Mouse (Mus musculus) heart, postnatal 0 days (tissue): ENCODE data around the gene Krt81. TPM values are rescaled to one million over a fixed set of nuclear protein-coding genes. Genes with fewer than 3 reads are reported as not detected.

Experiments
- ATAC-seq: fragments of 200-750 bp; cut with Nextera tagmentation; 2 replicates; pipeline ENCODE4 v1.8.0; 2017; ENCODE audit warnings: low read depth, moderate number of reproducible peaks, moderate library complexity; ENCODE audit not compliant: insufficient read depth
- DNase-seq: peaks from one replicate; pipeline ENCODE4 v3.0.0-alpha.2; 2016; ENCODE audit warnings: low spot score
- H3K27ac ChIP-seq: fragments of 300-500 bp; sonication (generic); 2 replicates; pipeline ENCODE4 v1.5.1; 2014; ENCODE audit warnings: low read depth, mild to moderate bottlenecking
- H3K27me3 ChIP-seq: fragments of 300-500 bp; sonication (generic); 2 replicates; pipeline ENCODE4 v1.6.1; 2014; ENCODE audit warnings: low read length, mixed read lengths; ENCODE audit not compliant: control insufficient read depth, insufficient read depth
- H3K36me3 ChIP-seq: fragments of 300-500 bp; sonication (generic); replicated peaks from 2 replicates; pipeline ENCODE4 v1.6.1; 2014; ENCODE audit warnings: low read length, mixed read lengths; ENCODE audit not compliant: control insufficient read depth, insufficient read depth
- H3K4me1 ChIP-seq: fragments of 300-500 bp; sonication (generic); 2 replicates; pipeline ENCODE4 v1.6.1; 2014; ENCODE audit warnings: antibody characterized with exemption; ENCODE audit not compliant: control insufficient read depth, insufficient read depth
- H3K4me2 ChIP-seq: fragments of 300-500 bp; sonication (generic); 2 replicates; pipeline ENCODE4 v1.6.1; 2014; ENCODE audit warnings: low read depth, mild to moderate bottlenecking, low read length, moderate library complexity
- H3K4me3 ChIP-seq: fragments of 300-500 bp; sonication (generic); 2 replicates; pipeline ENCODE4 v1.5.1; 2014; ENCODE audit warnings: low read depth, low read length
- H3K9ac ChIP-seq: fragments of 300-500 bp; sonication (generic); replicated peaks from 2 replicates; pipeline ENCODE4 v1.6.1; 2014; ENCODE audit warnings: low read depth, low read length, mixed read lengths
- H3K9me3 ChIP-seq: fragments of 300-500 bp; sonication (generic); replicated peaks from 2 replicates; pipeline ENCODE4 v1.6.1; 2016; ENCODE audit warnings: low read length; ENCODE audit not compliant: control insufficient read depth
- CTCF ChIP-seq: IDR thresholded peaks from 2 replicates; pipeline ENCODE4 v1.5.1; 2016; ENCODE audit warnings: antibody characterized with exemption, control low read depth, low read depth
- EP300 ChIP-seq: IDR thresholded peaks from 2 replicates; pipeline ENCODE4 v1.6.1; 2016; ENCODE audit warnings: antibody characterized with exemption, low read depth
- WGBS: fragments of 180-500 bp; shearing (Covaris S2); extraction: QIAGEN DNeasy Blood & Tissue Kit; methylation state at CpG from one replicate; pipeline ENCODE4 v1.1.7; 2014; 5-methylcytosine and 5-hydroxymethylcytosine counted together
- polyA plus RNA-seq: library from polyadenylated mRNA; unstranded; fragments of >200 nt; fragmentation: Nextera tagmentation; extraction: Ambion mirVana; gene quantifications from 2 replicates; pipeline ENCODE4 v1.2.1, GENCODE M21; 2015
- total RNA-seq: library from RNA; depleted of rRNA; stranded (reverse); fragments of >200 nt; gene quantifications from 2 replicates; pipeline ENCODE4 v1.2.3, GENCODE M21; 2014; ENCODE audit warnings: low replicate concordance

Krt81 gene
- total and polyA plus RNA-seq, 2 experiments from 2014 or later: not detected

- Histone ChIP-seq H3K4me2 (no peak overlapping the region), H3K9me3 (no peaks in the 10 kb centered on the region), H3K4me3 (no peak overlapping the region), H3K4me1 (no peaks in the 10 kb centered on the region), H3K36me3 (no peaks in the 10 kb centered on the region), H3K27ac (no peak overlapping the region), H3K27me3 (peaks cover 11% of the 10 kb centered on the region), H3K9ac (no peak overlapping the region)
- TF ChIP-seq EP300 (no peak), CTCF (no peak)
- DNase-seq (no peak), ATAC-seq (no peak)
- 30% methylated on average over 4 of the region's 4 CpGs for WGBS
Measured at GRCm38 (mm10) chr15:101482056-101482455, 18.5 kb upstream of the Krt81 start.

GRCm38 (mm10) chr15:101479666-101480060 is 16.1 kb upstream of the Krt81 start:
- H3K4me2 ChIP-seq: peak overlapping the region; percentile 50
- no peak overlapping the region for H3K27ac ChIP-seq
- H3K4me3 ChIP-seq: peak overlapping the region; percentile 25; the same call in 1 of the 2 replicates
- peaks cover 11% of the 10 kb centered on the region for H3K27me3 ChIP-seq
- no peaks in the 10 kb centered on the region for H3K36me3 ChIP-seq
- H3K9me3 ChIP-seq: no peaks in the 10 kb centered on the region
- no peak for ATAC-seq
- H3K4me1 ChIP-seq: no peaks in the 10 kb centered on the region
- no peak for DNase-seq
- TF ChIP-seq EP300 (no peak), CTCF (no peak)
- 36% methylated on average over 11 of the region's 11 CpGs for WGBS
- H3K9ac ChIP-seq: no peak overlapping the region

- no peak overlapping the region for H3K27ac ChIP-seq
- H3K4me1 ChIP-seq: no peaks in the 10 kb centered on the region
- no peaks in the 10 kb centered on the region for H3K36me3 ChIP-seq
- peaks cover 11% of the 10 kb centered on the region for H3K27me3 ChIP-seq
- TF ChIP-seq EP300: no peak
- TF ChIP-seq CTCF: peak; percentile 25
- H3K4me3 ChIP-seq: peak overlapping the region; percentile 25
- no peak for DNase-seq
- no peak overlapping the region for H3K9ac ChIP-seq
- no peaks in the 10 kb centered on the region for H3K9me3 ChIP-seq
- no peak for ATAC-seq
- H3K4me2 ChIP-seq: peak overlapping the region; percentile 50
- WGBS: 8% methylated on average over 31 of the region's 31 CpGs
Measured at GRCm38 (mm10) chr15:101479007-101479665, 15.6 kb upstream of the Krt81 start.

- 16% methylated on average over 10 of the region's 10 CpGs for WGBS
- TF ChIP-seq EP300 (no peak), CTCF (no peak)
- ATAC-seq (no peak), DNase-seq (peak; percentile 66)
- Histone ChIP-seq H3K27me3 (no peaks in the 10 kb centered on the region), H3K4me3 (no peak within 1 kb of the TSS), H3K9me3 (no peaks in the 10 kb centered on the region), H3K36me3 (no peaks in the 10 kb centered on the region), H3K4me2 (no peak within 1 kb of the TSS), H3K4me1 (no peaks in the 10 kb centered on the region), H3K9ac (no peak within 1 kb of the TSS), H3K27ac (no peak within 1 kb of the TSS)
Measured at GRCm38 (mm10) chr15:101472952-101473528, 9.5 kb upstream of the Krt81 start, which contains the start of gene Krt86. Krt86 (plus strand) TSS chr15:101473478.

- Histone ChIP-seq H3K4me1 (no peaks in the 10 kb centered on the region), H3K27me3 (no peaks in the 10 kb centered on the region), H3K9ac (no peak overlapping the region), H3K36me3 (no peaks in the 10 kb centered on the region), H3K4me3 (no peak overlapping the region), H3K27ac (no peak overlapping the region), H3K4me2 (no peak overlapping the region), H3K9me3 (no peaks in the 10 kb centered on the region)
- 66% methylated on average over 4 of the region's 4 CpGs for WGBS
- no peak for ATAC-seq
- TF ChIP-seq EP300 (no peak), CTCF (no peak)
- DNase-seq: no peak
Measured at GRCm38 (mm10) chr15:101469093-101469492, 5.5 kb upstream of the Krt81 start.
